Mouse (Mus musculus): ENCODE data around the gene Vps37c.

DNA sequence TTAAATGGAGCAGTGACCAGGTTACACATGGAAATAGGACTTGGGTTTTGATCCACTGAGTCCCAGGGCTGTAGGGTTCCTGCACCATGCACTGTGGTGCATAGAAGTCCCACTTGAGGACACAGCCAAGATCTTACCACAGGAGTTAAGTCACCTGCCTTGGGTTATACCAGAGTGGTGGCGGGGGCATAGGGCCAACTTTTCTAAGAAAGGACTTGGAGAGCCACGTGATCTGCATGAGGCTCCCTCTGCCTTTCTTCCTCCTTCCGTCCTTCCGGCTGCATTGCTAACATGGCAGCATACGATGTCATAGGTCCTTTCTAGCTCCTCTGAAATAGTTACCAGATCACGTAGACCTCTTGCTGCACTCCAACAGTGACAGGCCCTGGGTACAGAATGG, 26.9 kb downstream of the Vps37c start:
- TF ChIP-seq POLR2A (IDR thresholded peaks at IDR 0.05; ENCODE audit: insufficient read depth, low read depth, low read length), result no peak
- no peak for TF ChIP-seq CTCF (IDR thresholded peaks at IDR 0.05)
